Mouse (Mus musculus) G1E (cell line): ENCODE results near the gene Dock7.

ENCODE experiments used
- CTCF ChIP-seq: IDR thresholded peaks from 2 replicates; pipeline ENCODE4 v1.5.1; 2012; ENCODE audit warnings: low read depth, low read length, inconsistent platforms, mixed read lengths
- POLR2AphosphoS5 ChIP-seq: IDR thresholded peaks from 2 replicates; pipeline ENCODE4 v1.6.1; 2012; ENCODE audit warnings: low read depth, low read length, inconsistent platforms; ENCODE audit not compliant: insufficient replicate concordance
- TAL1 ChIP-seq: conservative IDR thresholded peaks from 2 replicates; pipeline ENCODE4 v1.6.1; 2012; ENCODE audit warnings: low read depth, low read length, inconsistent platforms, mixed read lengths

DNA sequence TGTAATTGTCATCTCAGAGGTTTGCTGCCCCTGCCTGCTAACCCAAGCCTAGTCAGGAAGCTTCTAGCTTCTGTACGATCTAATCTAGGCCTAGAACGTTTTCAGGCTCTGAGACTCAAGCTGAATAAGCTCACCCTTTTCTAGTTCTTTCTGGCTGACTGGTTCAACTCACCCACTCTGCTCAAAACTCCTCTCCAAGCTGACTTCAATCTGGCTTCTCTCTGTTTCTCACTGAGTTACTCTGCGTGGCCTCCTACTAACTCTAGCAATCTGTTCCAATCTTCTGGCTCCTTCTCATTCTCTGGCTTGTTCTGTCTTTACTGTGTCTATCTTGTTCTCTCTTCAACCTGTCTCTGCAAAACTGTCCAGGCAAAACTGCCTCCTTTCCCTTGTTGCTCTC, 36.9 kb downstream of the Dock7 start:
- no peak for TF ChIP-seq CTCF
- no peak for TF ChIP-seq TAL1
- TF ChIP-seq POLR2AphosphoS5: no peak
